Mouse (Mus musculus) E14TG2a.4 (cell line): ENCODE measurements at regions not wholly inside any gene's neighbourhood (a gene's known extent, or its start where the extent isn't known, plus 50 kb on each side); places are given as distances from the start of the nearest gene placed in this dataset.
"Not testable (repeated sequence)": the region's sequence is repeated elsewhere in the genome, so short reads cannot be mapped to it uniquely, and the experiment has no call there.

Experiments used
- H3K27me3 ChIP-seq: 2 replicates; pipeline ENCODE4 v1.6.1; 2014; ENCODE audit warnings: low read length, control low read depth; ENCODE audit not compliant: insufficient read depth
- H3K36me3 ChIP-seq: 2 replicates; pipeline ENCODE4 v1.6.1; 2014; ENCODE audit warnings: low read length, control low read depth; ENCODE audit not compliant: insufficient read depth
- H3K4me1 ChIP-seq: replicated peaks from 2 replicates; pipeline ENCODE4 v1.6.1; 2014; ENCODE audit warnings: low read depth, low read length, control low read depth
- H3K4me3 ChIP-seq: replicated peaks from 2 replicates; pipeline ENCODE4 v1.5.1; 2014; ENCODE audit warnings: mild to moderate bottlenecking, low read length
- H3K9me3 ChIP-seq: 2 replicates; pipeline ENCODE4 v1.6.1; 2014; ENCODE audit warnings: low read length, control low read depth
- CTCF ChIP-seq: conservative IDR thresholded peaks from 2 replicates; pipeline ENCODE4 v1.5.1; 2014; ENCODE audit warnings: low read length
- NANOG ChIP-seq: IDR thresholded peaks from 2 replicates; pipeline ENCODE4 v1.6.1; 2014; ENCODE audit warnings: borderline replicate concordance, low read length, mixed read lengths

DNA sequence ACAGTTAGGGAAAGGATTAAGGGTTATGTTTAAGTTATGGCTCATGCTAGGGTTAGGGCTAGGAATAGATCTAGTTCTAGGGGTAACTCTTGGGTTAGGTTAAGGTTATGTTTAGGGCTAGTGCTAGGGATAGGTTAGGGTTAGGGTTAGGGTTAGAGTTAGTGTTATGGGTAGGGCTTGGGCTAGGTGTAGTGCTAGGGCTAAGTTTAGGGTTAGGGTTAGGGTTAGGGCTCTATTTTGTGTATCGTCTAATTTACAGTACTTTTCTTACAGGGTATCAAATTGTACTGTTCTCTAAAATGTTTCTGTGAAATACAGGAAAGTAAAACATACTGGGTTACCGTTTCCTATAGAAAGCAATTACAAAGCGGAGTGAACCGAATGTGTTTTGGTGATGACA lies 64.8 kb downstream of the Ptchd3 start:
- no peak overlapping the region for H3K4me3 ChIP-seq
- no peaks in the 10 kb centered on the region for H3K4me1 ChIP-seq
- H3K27me3 ChIP-seq = no peaks in the 10 kb centered on the region
- no peak for TF ChIP-seq CTCF
- no peak for TF ChIP-seq NANOG
- H3K9me3 ChIP-seq = peaks cover 28% of the 10 kb centered on the region
- no peaks in the 10 kb centered on the region for H3K36me3 ChIP-seq

DNA sequence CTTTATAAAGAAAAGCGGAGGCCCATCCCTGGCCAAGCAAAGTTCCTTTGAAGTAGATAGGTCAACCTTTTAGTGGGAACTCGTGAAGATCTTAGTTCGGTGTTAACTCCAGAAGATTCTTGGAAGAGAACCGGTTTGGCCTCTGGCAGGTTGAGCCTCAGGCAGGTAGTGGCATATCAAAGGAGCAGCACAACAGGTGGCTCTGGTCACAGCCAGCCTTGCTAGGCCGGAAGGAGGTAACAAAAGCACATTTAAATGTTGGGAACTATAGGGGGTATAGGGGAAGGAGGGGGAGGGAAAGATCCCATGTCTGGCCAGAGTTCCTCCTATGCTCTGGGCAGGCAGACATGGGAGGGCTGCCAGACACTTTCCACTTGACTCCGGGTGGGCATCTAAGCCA lies 74.3 kb downstream of the Ptchd3 start:
- Histone ChIP-seq H3K36me3 (peaks cover 17% of the 10 kb centered on the region), H3K9me3 (peaks cover 36% of the 10 kb centered on the region)
- not testable (repeated sequence) for H3K4me3 ChIP-seq, H3K27me3 ChIP-seq, H3K4me1 ChIP-seq

DNA sequence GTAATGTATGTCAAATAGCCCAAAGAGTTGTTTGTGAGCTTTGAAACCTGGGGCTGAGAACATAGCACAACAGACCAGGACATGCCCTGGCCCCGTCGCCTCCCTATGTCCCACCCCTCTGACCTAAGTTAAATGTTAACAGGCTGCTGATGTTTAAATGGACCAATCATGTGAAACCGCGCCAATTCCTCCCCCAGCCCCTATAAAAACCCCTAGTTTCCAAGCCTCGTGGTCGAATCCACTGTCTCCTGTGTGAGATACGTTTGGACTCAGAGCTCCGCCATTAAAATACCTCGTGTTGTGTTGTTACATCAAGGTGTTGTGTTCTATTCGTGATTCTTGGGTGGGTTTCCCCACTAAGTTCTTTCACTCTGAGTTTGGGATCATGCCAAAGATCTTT lies 94.6 kb downstream of the Ptchd3 start:
- Histone ChIP-seq H3K4me3 (peak overlapping the region; percentile 69), H3K9me3 (peaks cover 29% of the 10 kb centered on the region)
- not testable (repeated sequence) for H3K36me3 ChIP-seq, H3K4me1 ChIP-seq, H3K27me3 ChIP-seq

DNA sequence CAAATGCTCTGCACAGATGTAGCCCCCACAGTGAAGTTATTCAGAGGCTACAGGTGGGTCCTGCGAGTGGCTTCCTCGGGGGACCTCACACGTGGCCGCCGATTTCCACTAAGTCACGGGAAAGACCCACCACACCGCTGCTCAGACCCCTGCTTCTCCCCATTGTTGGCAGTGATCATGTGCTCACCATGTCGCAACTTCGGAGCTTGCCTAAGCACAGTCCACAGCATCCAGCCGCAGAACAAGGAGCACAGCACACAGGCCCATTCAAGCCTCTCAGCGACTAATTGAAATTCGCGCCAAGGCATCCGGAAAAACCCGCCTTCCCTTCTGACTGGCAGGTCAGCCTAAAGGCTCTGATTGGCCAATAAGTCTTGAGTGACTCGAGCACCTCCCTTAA lies 95.0 kb downstream of the Ptchd3 start:
- H3K36me3 ChIP-seq, H3K27me3 ChIP-seq, H3K4me1 ChIP-seq: not testable (repeated sequence)
- Histone ChIP-seq H3K9me3 (peaks cover 25% of the 10 kb centered on the region), H3K4me3 (peak overlapping the region; percentile 69)

DNA sequence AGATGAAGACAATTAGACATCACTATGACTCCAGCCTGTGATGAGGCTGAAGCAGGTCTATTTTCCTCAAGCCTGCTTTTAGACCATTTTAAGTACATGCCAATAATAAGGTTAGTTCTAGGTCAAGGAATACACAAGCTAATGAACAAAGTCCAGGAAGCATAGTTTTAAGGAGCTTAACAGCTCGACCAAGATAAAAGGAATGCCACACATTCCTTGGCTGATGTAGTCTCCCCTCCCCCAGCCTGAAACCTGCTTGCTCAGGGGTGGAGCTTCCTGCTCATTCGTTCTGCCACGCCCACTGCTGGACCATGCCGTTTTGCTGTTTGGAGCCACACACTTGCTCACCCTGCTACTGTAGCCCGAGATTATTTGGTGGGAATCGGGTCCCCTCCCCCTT lies 121.7 kb downstream of the Ptchd3 start:
- not testable (repeated sequence) for H3K4me1 ChIP-seq, H3K4me3 ChIP-seq, H3K36me3 ChIP-seq, H3K27me3 ChIP-seq
- peaks cover 32% of the 10 kb centered on the region for H3K9me3 ChIP-seq

DNA sequence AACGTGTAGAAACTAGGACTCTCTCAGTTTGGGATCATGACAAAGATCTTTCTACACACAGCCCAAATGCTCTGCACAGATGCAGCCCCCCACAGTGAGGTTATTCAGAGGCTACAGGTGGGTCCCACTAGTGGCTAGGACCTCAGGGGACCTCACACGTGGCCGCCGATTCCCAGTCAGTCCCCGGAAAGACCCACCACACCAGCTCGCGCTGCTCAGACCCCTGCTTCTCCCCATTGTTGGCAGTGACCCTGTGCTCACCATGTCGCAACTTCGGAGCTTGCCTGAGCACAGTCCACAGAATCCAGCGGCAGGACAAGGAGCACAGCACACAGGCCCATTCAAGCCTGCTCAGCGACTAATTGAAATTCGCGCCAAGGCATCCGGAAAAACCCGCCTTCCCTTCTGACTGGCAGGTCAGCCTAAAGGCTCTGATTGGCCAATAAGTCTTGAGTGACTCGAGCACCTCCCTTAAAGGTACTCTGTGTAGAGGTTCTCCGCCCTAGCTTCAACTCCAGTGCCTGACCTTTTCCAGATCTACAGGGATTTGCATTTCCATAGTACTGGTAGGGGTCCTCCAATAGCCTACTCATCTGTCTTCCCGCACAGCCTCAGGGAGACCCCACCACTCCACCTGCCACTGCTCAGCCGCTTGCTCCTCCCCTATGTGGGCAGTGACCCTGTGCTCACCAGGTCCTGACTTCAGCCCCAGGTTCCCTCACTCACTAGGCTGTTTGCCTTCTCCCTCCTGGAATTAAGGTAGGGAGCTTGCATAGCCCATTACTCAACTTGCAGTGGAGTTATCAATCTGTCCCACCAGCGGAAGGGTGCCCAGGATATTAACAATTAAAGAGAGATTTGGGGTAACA lies 126.6 kb downstream of the Ptchd3 start:
- H3K36me3 ChIP-seq, H3K4me1 ChIP-seq, H3K27me3 ChIP-seq: not testable (repeated sequence)
- Histone ChIP-seq H3K4me3 (0 out of 2 replicates have a peak overlapping the region, but pooled peaks have one; percentile 35), H3K9me3 (peaks cover 13% of the 10 kb centered on the region)

DNA sequence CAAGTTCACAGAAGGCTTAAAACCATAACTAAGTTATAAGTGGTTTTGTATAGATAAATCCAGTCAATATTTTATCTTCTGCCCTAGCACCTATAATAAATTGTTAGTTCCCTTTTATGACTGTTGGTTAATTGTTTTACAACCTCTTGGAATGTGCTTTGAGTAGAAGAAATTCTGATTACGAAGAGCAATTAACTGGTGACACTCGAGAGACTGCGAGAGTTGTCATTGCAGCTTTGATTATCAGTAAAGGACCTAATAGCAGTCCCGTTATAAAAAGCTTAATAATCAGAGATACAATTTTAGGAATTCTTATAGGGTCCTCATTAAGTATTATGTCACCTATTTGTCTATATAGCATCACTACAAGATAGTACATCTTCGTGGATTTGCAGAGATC lies 128.7 kb downstream of the Ptchd3 start:
- H3K27me3 ChIP-seq, H3K4me3 ChIP-seq, H3K4me1 ChIP-seq, H3K36me3 ChIP-seq, H3K9me3 ChIP-seq: not testable (repeated sequence)

DNA sequence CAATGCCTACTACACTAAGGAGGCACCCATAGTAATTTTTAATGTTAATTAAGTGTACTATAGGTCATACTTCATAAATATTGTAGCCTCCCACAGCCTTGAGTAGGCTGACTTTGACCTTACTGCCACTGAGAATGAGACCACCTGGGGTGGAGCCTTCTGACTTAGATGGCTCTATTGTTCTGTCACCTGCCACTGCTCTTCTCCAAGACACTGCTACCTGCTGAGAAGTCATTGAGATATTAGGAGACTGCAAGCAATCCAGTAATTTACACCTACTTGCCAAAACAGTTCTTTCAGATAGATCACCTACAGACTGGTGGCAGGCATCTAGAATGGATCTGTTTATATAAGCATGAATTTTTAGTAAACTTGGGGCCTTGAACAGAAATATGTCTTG lies 134.1 kb downstream of the Ptchd3 start:
- not testable (repeated sequence) for H3K4me3 ChIP-seq, H3K4me1 ChIP-seq, H3K27me3 ChIP-seq, H3K36me3 ChIP-seq, H3K9me3 ChIP-seq
- peak; percentile 73; the same call in 1 of the 2 replicates for TF ChIP-seq NANOG

DNA sequence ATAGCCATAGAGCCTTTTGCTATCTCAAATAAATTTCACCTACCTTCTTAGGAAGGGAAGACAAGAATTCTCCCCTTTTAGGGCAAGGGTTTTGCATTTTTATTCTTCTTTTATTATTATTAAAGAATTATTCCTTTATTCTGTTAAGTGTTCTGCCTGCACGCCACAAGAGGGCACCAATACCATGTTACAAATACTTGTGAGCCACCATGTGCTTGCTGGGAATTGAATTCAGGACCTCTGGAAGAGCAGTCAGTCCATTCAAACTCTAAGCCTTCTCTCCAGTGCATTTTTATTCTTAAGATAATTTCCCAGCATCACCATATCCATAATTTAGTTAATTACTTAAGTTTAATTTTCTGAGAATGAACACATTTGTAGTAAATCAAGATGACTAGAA lies 135.9 kb downstream of the Ptchd3 start:
- not testable (repeated sequence) for H3K4me3 ChIP-seq, H3K27me3 ChIP-seq, H3K36me3 ChIP-seq, H3K9me3 ChIP-seq, H3K4me1 ChIP-seq
